In genomic region chr2:59611831-59612732, GRCm38 (mm10) we compare ENCODE assay signal across 8 mouse cellular contexts. TPM values are rescaled to one million over a fixed set of nuclear protein-coding genes. Genes with fewer than 3 reads are reported as not detected.
DNase-seq lines count a peak whose midpoint lies in the region; ATAC-seq and TF ChIP-seq lines count a peak whose summit lies in the region.

Gene Tanc1 (plus strand): TSS chr2:59612042.

- H3K36me3 ChIP-seq in forebrain, embryonic 14.5 days (ENCODE audit: control insufficient read depth, insufficient read depth, low read length), result no peaks in the 10 kb centered on the region
- H3K36me3 ChIP-seq in heart, postnatal 0 days (replicated peaks; ENCODE audit: control insufficient read depth, insufficient read depth, low read length), result no peaks in the 10 kb centered on the region
- no peaks in the 10 kb centered on the region for H3K36me3 ChIP-seq in liver, embryonic 16.5 days (ENCODE audit: control insufficient read depth, insufficient read depth)
- no peaks in the 10 kb centered on the region for H3K36me3 ChIP-seq in neural tube, embryonic 13.5 days
- H3K36me3 ChIP-seq in testis, adult 2 months (ENCODE audit: control insufficient read depth, insufficient read depth, low read length), result no peaks in the 10 kb centered on the region

- DNase-seq in c-Kit-positive CD71-positive TER-119-negative erythroid progenitor cells, embryonic 14.5 days (ENCODE audit: low read depth), result peak; percentile 40
- DNase-seq in forebrain, embryonic 14.5 days (ENCODE audit: low spot score), result peak; percentile 87
- DNase-seq in heart, postnatal 0 days (ENCODE audit: low spot score), result peak; percentile 91
- peak; percentile 94 to 95 for DNase-seq in kidney, postnatal 36 days

- WGBS in forebrain, embryonic 14.5 days, result under 1% methylated on average over 96 of the region's 99 CpGs
- under 1% methylated on average over 78 of the region's 99 CpGs for WGBS in heart, postnatal 0 days
- under 1% methylated on average over 83 of the region's 99 CpGs for WGBS in liver, embryonic 16.5 days (ENCODE audit: insufficient replicate concordance)
- under 1% methylated on average over 82 of the region's 99 CpGs for WGBS in neural tube, embryonic 13.5 days

- H3K4me2 ChIP-seq in forebrain, embryonic 14.5 days (ENCODE audit: low read length), result peak within 1 kb of the TSS; percentile 98
- H3K4me2 ChIP-seq in heart, postnatal 0 days (ENCODE audit: low read depth, low read length), result peak within 1 kb of the TSS; percentile 77
- H3K4me2 ChIP-seq in liver, embryonic 16.5 days (ENCODE audit: low read depth, low read length), result peak within 1 kb of the TSS; percentile 63
- H3K4me2 ChIP-seq in neural tube, embryonic 13.5 days, result peak within 1 kb of the TSS; percentile 99

- no peak for TF ChIP-seq CTCF in heart, postnatal 0 days (IDR thresholded peaks at IDR 0.05; ENCODE audit: low read depth)
- TF ChIP-seq CTCF in testis, adult 2 months (IDR thresholded peaks at IDR 0.05; ENCODE audit: control insufficient read depth, insufficient read depth, insufficient replicate concordance, low read depth, low read length), result no peak

- no peaks in the 10 kb centered on the region for H3K9me3 ChIP-seq in forebrain, embryonic 14.5 days (replicated peaks; ENCODE audit: control insufficient read depth, low read length)
- no peaks in the 10 kb centered on the region for H3K9me3 ChIP-seq in heart, postnatal 0 days (replicated peaks; ENCODE audit: control insufficient read depth, low read length)
- H3K9me3 ChIP-seq in liver, embryonic 16.5 days (replicated peaks; ENCODE audit: control insufficient read depth, low read length), result no peaks in the 10 kb centered on the region
- H3K9me3 ChIP-seq in neural tube, embryonic 13.5 days, result no peaks in the 10 kb centered on the region

- H3K27ac ChIP-seq in forebrain, embryonic 14.5 days (ENCODE audit: low read depth, low read length), result peak within 1 kb of the TSS; percentile 84
- H3K27ac ChIP-seq in heart, postnatal 0 days (ENCODE audit: low read depth), result peak within 1 kb of the TSS; percentile 99
- peak within 1 kb of the TSS; percentile 81 for H3K27ac ChIP-seq in liver, embryonic 16.5 days (ENCODE audit: low read length)
- H3K27ac ChIP-seq in neural tube, embryonic 13.5 days (replicated peaks), result peak within 1 kb of the TSS; percentile 80
- no peak within 1 kb of the TSS for H3K27ac ChIP-seq in testis, adult 2 months (ENCODE audit: control insufficient read depth, insufficient read depth, low read depth, low read length)

- no peaks in the 10 kb centered on the region for H3K27me3 ChIP-seq in forebrain, embryonic 14.5 days (replicated peaks; ENCODE audit: control insufficient read depth, insufficient read depth, low read length)
- H3K27me3 ChIP-seq in heart, postnatal 0 days (ENCODE audit: control insufficient read depth, insufficient read depth, low read length), result no peaks in the 10 kb centered on the region
- peaks cover 36% of the 10 kb centered on the region for H3K27me3 ChIP-seq in liver, embryonic 16.5 days (ENCODE audit: control insufficient read depth, insufficient read depth, low read depth, low read length)
- peaks cover 13% of the 10 kb centered on the region for H3K27me3 ChIP-seq in neural tube, embryonic 13.5 days
- H3K27me3 ChIP-seq in testis, adult 2 months (ENCODE audit: control insufficient read depth, insufficient read depth, low read length), result no peaks in the 10 kb centered on the region

- TF ChIP-seq EP300 in heart, postnatal 0 days (IDR thresholded peaks at IDR 0.05; ENCODE audit: low read depth), result no peak

- peak within 1 kb of the TSS; percentile 76 for H3K4me3 ChIP-seq in forebrain, embryonic 14.5 days (ENCODE audit: low read depth, low read length)
- peak within 1 kb of the TSS; percentile 97 for H3K4me3 ChIP-seq in heart, postnatal 0 days (ENCODE audit: low read depth, low read length)
- H3K4me3 ChIP-seq in liver, embryonic 16.5 days (ENCODE audit: low read depth, low read length), result peak within 1 kb of the TSS; percentile 71
- H3K4me3 ChIP-seq in neural tube, embryonic 13.5 days, result peak within 1 kb of the TSS; percentile 85
- H3K4me3 ChIP-seq in testis, adult 2 months (ENCODE audit: control insufficient read depth, low read depth, low read length), result peak within 1 kb of the TSS; percentile 82

- H3K9ac ChIP-seq in forebrain, embryonic 14.5 days (ENCODE audit: low read length), result peak within 1 kb of the TSS; percentile 85
- H3K9ac ChIP-seq in heart, postnatal 0 days (replicated peaks; ENCODE audit: low read depth, low read length), result peak within 1 kb of the TSS; percentile 95
- peak within 1 kb of the TSS; percentile 61 for H3K9ac ChIP-seq in liver, embryonic 16.5 days (ENCODE audit: low read depth, low read length)
- H3K9ac ChIP-seq in neural tube, embryonic 13.5 days, result peak within 1 kb of the TSS; percentile 80

- peak; percentile 91 for ATAC-seq in CD4-positive, CD25-positive, alpha-beta regulatory T cell, adult 4 months
- ATAC-seq in forebrain, embryonic 14.5 days, result peak; percentile 94
- ATAC-seq in heart, postnatal 0 days (ENCODE audit: insufficient read depth, low read depth), result peak; percentile 95
- ATAC-seq in liver, embryonic 16.5 days (ENCODE audit: low read depth), result peak; percentile 96
- ATAC-seq in neural tube, embryonic 13.5 days (ENCODE audit: low read depth), result peak; percentile 92

- no peak; the same call in 1 of the 2 replicates for TF ChIP-seq POLR2A in testis, adult 2 months (IDR thresholded peaks at IDR 0.05; ENCODE audit: control insufficient read depth, low read depth, low read length)

- H3K4me1 ChIP-seq in forebrain, embryonic 14.5 days (ENCODE audit: control insufficient read depth, insufficient read depth, low read length), result peaks cover 14% of the 10 kb centered on the region
- H3K4me1 ChIP-seq in heart, postnatal 0 days (ENCODE audit: control insufficient read depth, insufficient read depth), result peaks cover 38% of the 10 kb centered on the region
- no peaks in the 10 kb centered on the region for H3K4me1 ChIP-seq in liver, embryonic 16.5 days (ENCODE audit: control insufficient read depth, low read depth, low read length)
- peaks cover 39% of the 10 kb centered on the region for H3K4me1 ChIP-seq in neural tube, embryonic 13.5 days (replicated peaks)
- peaks cover 5% of the 10 kb centered on the region for H3K4me1 ChIP-seq in testis, adult 2 months (ENCODE audit: control insufficient read depth, insufficient read depth, low read length)

RNA-seq across cellular contexts. Expression of gene Tanc1, which starts in this region (rescaled TPM):
- 10 to 100 TPM; 13.7 to 15.2 TPM for polyA plus RNA-seq in CD4-positive, CD25-positive, alpha-beta regulatory T cell, adult 4 months (2017; shearing (Covaris generic))
- polyA plus RNA-seq in forebrain, embryonic 14.5 days (2014; fragmentation: Nextera tagmentation; extraction: Ambion mirVana), result 4.9 and 5.9 TPM in 2 replicates
- total RNA-seq in heart, postnatal 0 days (2014; rRNA removed; ENCODE audit: low replicate concordance), result 21.9 and 22.3 TPM in 2 replicates
- polyA plus RNA-seq in heart, postnatal 0 days (2015; fragmentation: Nextera tagmentation; extraction: Ambion mirVana), result 11.8 and 12.3 TPM in 2 replicates
- polyA plus RNA-seq in liver, embryonic 16.5 days (2015; fragmentation: Nextera tagmentation; extraction: Ambion mirVana), result 3.5 and 3.9 TPM in 2 replicates
- 9.8 and 10.0 TPM in 2 replicates for polyA plus RNA-seq in neural tube, embryonic 13.5 days (2015; fragmentation: Nextera tagmentation; extraction: Ambion mirVana)
- polyA plus RNA-seq in testis, adult 2 months (2012; rRNA removed), result 7.0 and 8.0 TPM in 2 replicates

Comparison
In these comparisons a context has a peak if more than half of its experiments do, and no peak if none do; other contexts are left out.
1. DNase-seq: peak in every context shown above with its lines; median percentile 94 in kidney, postnatal 36 days; 91 in heart, postnatal 0 days; 87 in forebrain, embryonic 14.5 days; 40 in c-Kit-positive CD71-positive TER-119-negative erythroid progenitor cells, embryonic 14.5 days.